Mouse (Mus musculus): ENCODE measurements around the gene Slc13a2. TPM values are rescaled to one million over a fixed set of nuclear protein-coding genes. Genes with fewer than 3 reads are reported as not detected.

Slc13a2 gene
- polyA plus RNA-seq, 1 experiment from 2014 or later, result not detected

GRCm38 (mm10) chr11:78358330-78359007, 63.5 kb downstream of the Slc13a2 start:
- H3K27me3 ChIP-seq (replicated peaks; ENCODE audit: control insufficient read depth, insufficient read depth, low read length), result no peaks in the 10 kb centered on the region
- H3K27ac ChIP-seq (ENCODE audit: low read depth, low read length), result no peak overlapping the region
- ATAC-seq (no peak), DNase-seq (ENCODE audit: low spot score) (no peak)
- H3K4me2 ChIP-seq (ENCODE audit: low read length), result no peak overlapping the region
- H3K4me3 ChIP-seq (ENCODE audit: low read depth, low read length), result no peak overlapping the region
- WGBS, result 14% methylated on average over 22 of the region's 22 CpGs
- no peaks in the 10 kb centered on the region for H3K9me3 ChIP-seq (replicated peaks; ENCODE audit: control insufficient read depth, low read length)
- no peak overlapping the region for H3K9ac ChIP-seq (ENCODE audit: low read length)
- no peaks in the 10 kb centered on the region for H3K4me1 ChIP-seq (ENCODE audit: control insufficient read depth, insufficient read depth, low read length)
- H3K36me3 ChIP-seq (ENCODE audit: control insufficient read depth, insufficient read depth, low read length), result no peaks in the 10 kb centered on the region

DNA sequence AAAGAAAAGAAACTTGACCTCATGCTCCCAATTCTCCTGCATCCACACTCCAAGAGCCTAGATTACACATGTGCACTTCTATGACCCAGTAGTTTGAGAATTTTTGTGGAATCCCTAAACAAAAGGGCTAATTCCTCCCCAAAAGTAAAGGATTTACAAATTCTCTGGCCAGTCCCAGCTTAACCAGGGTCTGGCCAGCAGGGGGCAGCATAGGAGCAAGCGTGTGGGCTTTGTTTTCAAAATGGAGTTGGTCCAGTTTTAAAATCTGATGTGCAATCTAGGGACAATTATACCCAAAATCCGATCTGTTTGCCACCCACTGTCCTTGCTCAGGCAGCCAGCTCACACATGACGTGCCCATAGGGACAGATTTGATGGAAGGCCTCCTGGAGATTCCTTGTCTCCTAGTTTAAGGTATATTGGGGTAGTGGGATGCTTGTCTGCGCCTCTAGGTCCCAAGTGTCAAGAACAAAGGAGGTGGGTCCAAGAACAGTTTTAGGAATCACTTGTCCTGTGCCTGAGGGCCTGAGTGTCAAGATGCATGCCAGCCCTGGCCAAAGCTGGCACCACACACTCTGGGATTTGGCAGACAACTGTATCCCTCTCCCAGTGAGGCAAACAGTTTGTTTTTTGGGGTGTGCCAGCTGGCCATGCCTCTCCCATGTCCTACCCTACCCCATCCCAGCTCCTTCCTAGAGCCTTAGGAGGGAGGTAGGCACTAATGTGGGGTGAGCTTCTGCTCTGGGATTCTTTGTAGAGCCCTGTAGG, 66.4 kb downstream of the Slc13a2 start:
- Histone ChIP-seq H3K4me1 (ENCODE audit: control insufficient read depth, insufficient read depth, low read length) (no peaks in the 10 kb centered on the region), H3K4me2 (ENCODE audit: low read length) (no peak overlapping the region), H3K9me3 (replicated peaks; ENCODE audit: control insufficient read depth, low read length) (no peaks in the 10 kb centered on the region), H3K27ac (ENCODE audit: low read depth, low read length) (no peak overlapping the region), H3K36me3 (ENCODE audit: control insufficient read depth, insufficient read depth, low read length) (no peaks in the 10 kb centered on the region), H3K9ac (ENCODE audit: low read length) (no peak overlapping the region), H3K27me3 (replicated peaks; ENCODE audit: control insufficient read depth, insufficient read depth, low read length) (no peaks in the 10 kb centered on the region), H3K4me3 (ENCODE audit: low read depth, low read length) (no peak overlapping the region)
- ATAC-seq (no peak), DNase-seq (ENCODE audit: low spot score) (peak; percentile 79)
- 30% methylated on average over 4 of the region's 4 CpGs for WGBS

DNA sequence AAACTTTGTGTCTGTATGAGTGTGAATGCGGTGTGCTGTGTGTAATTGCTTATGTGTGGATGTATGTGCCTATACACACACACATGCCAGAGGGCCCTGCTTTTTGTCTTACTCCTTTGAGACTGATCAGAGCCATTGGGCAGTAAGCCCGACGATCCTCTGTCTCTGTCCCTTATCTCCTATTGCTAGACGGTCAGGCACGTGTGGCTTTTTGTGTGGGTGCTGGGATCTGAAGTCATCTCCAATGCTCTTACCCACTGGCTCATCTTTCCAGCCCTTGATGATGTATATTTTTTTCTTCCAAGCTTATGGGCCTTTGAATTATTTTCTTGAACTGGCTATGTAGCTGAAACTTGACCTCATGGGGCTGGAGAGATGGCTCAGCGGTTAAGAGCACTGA, 67.1 kb downstream of the Slc13a2 start:
- no peak for ATAC-seq

GRCm38 (mm10) chr11:78353081-78353480, 68.9 kb downstream of the Slc13a2 start:
- no peaks in the 10 kb centered on the region for H3K9me3 ChIP-seq (replicated peaks; ENCODE audit: control insufficient read depth, low read length)
- no peak overlapping the region for H3K4me2 ChIP-seq (ENCODE audit: low read length)
- DNase-seq (ENCODE audit: low spot score) (no peak), ATAC-seq (no peak)
- WGBS, result 95% methylated on average over 1 of the region's 1 CpGs
- H3K36me3 ChIP-seq (ENCODE audit: control insufficient read depth, insufficient read depth, low read length), result peaks cover 10% of the 10 kb centered on the region
- no peak overlapping the region for H3K27ac ChIP-seq (ENCODE audit: low read depth, low read length)
- no peaks in the 10 kb centered on the region for H3K27me3 ChIP-seq (replicated peaks; ENCODE audit: control insufficient read depth, insufficient read depth, low read length)
- H3K9ac ChIP-seq (ENCODE audit: low read length), result no peak overlapping the region
- no peaks in the 10 kb centered on the region for H3K4me1 ChIP-seq (ENCODE audit: control insufficient read depth, insufficient read depth, low read length)
- no peak overlapping the region for H3K4me3 ChIP-seq (ENCODE audit: low read depth, low read length)

More for the DNA sequence above, 67.1 kb downstream of the Slc13a2 start:
- no peaks in the 10 kb centered on the region for H3K27me3 ChIP-seq (replicated peaks; ENCODE audit: control insufficient read depth, insufficient read depth, low read length)
- no peaks in the 10 kb centered on the region for H3K4me1 ChIP-seq (ENCODE audit: control insufficient read depth, insufficient read depth, low read length)
- H3K4me3 ChIP-seq (ENCODE audit: low read depth, low read length), result no peak overlapping the region
- no peak overlapping the region for H3K9ac ChIP-seq (ENCODE audit: low read length)
- H3K9me3 ChIP-seq (replicated peaks; ENCODE audit: control insufficient read depth, low read length), result no peaks in the 10 kb centered on the region
- 85% methylated on average over 6 of the region's 6 CpGs for WGBS
- no peak for DNase-seq (ENCODE audit: low spot score)
- H3K27ac ChIP-seq (ENCODE audit: low read depth, low read length), result no peak overlapping the region
- H3K4me2 ChIP-seq (ENCODE audit: low read length), result no peak overlapping the region
- no peaks in the 10 kb centered on the region for H3K36me3 ChIP-seq (ENCODE audit: control insufficient read depth, insufficient read depth, low read length)

DNA sequence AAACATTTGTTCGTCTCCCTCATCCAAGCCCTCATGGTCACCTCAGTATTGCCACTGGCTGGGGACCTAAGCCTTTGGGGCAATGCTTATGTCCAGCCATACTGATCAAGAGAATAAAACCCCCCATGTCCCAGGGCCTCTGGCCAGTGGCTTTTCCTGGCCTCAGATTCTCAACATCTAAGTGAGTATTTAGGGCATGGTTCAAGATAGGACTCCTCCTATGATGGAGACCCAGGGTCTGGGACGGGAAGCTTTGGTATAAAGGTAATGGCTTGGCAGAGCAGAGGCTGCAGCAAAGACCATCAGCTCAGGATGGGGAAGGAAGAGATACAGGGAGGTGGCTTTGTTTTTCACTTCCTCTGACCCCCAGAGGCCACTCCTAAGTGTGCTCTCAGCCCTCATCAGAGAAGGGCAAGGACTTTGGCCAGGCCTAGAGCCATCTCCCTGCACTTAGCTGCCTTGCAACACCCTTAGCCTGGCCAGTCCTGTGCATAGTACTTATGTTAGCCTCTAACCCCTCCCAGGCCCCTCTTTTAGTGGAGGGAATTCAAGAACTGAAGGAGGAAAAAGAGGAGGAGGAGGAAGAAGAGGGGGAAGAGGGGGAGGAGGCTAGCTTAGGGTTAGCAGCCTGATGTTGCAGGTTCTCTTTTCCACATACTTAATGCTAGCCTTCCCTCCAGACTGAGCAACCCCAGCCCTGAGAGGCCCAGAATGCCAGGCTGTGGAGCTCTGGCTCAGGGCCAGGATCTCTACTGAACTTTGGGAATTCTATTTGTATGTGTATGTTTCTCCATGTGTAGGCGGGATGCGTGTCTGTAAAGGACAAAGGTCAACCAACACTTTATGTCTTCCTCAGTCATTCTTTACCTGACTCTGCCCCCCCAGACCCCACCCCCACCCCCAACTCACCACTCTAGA, 72.3 kb downstream of the Slc13a2 start:
- no peaks in the 10 kb centered on the region for H3K9me3 ChIP-seq (replicated peaks; ENCODE audit: control insufficient read depth, low read length)
- no peak overlapping the region for H3K4me3 ChIP-seq (ENCODE audit: low read depth, low read length)
- H3K4me2 ChIP-seq (ENCODE audit: low read length), result no peak overlapping the region
- no peaks in the 10 kb centered on the region for H3K27me3 ChIP-seq (replicated peaks; ENCODE audit: control insufficient read depth, insufficient read depth, low read length)
- no peak overlapping the region for H3K27ac ChIP-seq (ENCODE audit: low read depth, low read length)
- 85% methylated on average over 4 of the region's 4 CpGs for WGBS
- H3K4me1 ChIP-seq (ENCODE audit: control insufficient read depth, insufficient read depth, low read length), result 0 out of 2 replicates have a peak, but pooled peaks cover 2% of the 10 kb centered on the region
- peaks cover 11% of the 10 kb centered on the region for H3K36me3 ChIP-seq (ENCODE audit: control insufficient read depth, insufficient read depth, low read length)
- ATAC-seq (no peak), DNase-seq (ENCODE audit: low spot score) (no peak)
- H3K9ac ChIP-seq (ENCODE audit: low read length), result no peak overlapping the region

DNA sequence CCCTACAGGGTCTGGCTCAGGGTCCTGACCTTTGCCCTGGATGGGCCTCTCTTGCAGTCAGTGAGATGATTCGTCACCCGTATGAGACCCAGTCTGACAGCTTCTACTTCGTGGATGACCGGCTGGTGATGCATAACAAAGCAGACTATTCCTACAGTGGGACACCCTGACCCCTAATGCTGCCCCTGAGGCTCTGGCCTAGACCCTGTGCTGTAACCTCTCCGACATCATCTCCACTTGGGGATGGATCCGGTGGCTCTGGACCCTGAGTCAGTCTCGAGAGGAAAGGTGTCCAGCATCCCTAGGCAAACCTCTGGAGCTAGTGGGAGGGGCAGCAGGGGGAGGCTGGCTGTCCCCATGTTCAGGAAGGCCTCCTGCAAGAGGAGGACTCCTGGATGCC, 73.5 kb downstream of the Slc13a2 start:
- no peak overlapping the region for H3K9ac ChIP-seq (ENCODE audit: low read length)
- no peak overlapping the region for H3K27ac ChIP-seq (ENCODE audit: low read depth, low read length)
- peaks cover 11% of the 10 kb centered on the region for H3K36me3 ChIP-seq (ENCODE audit: control insufficient read depth, insufficient read depth, low read length)
- no peaks in the 10 kb centered on the region for H3K27me3 ChIP-seq (replicated peaks; ENCODE audit: control insufficient read depth, insufficient read depth, low read length)
- DNase-seq (ENCODE audit: low spot score), result no peak
- no peak overlapping the region for H3K4me2 ChIP-seq (ENCODE audit: low read length)
- WGBS, result 87% methylated on average over 7 of the region's 7 CpGs
- ATAC-seq, result no peak
- H3K4me3 ChIP-seq (ENCODE audit: low read depth, low read length), result no peak overlapping the region
- H3K4me1 ChIP-seq (ENCODE audit: control insufficient read depth, insufficient read depth, low read length), result peaks cover 5% of the 10 kb centered on the region; the same call in 1 of the 2 replicates
- H3K9me3 ChIP-seq (replicated peaks; ENCODE audit: control insufficient read depth, low read length), result no peaks in the 10 kb centered on the region

DNA sequence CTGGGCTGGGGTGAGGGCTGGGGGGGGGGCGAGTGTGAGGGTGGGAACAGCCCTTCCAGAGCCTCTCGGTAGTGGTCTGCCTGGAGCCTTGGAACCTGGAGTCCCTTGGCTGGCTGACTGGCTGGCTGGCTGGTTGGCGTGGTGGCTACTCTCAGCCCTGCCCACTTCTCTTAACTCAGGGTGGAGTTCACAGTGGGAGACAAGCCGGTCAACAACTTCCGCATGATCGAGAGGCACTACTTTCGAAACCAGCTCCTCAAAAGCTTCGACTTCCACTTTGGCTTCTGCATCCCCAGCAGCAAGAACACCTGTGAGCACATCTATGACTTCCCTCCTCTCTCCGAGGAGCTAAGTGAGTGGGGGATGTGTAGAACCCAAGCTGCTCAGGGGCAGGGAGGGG, 74.1 kb downstream of the Slc13a2 start:
- WGBS, result 83% methylated on average over 8 of the region's 9 CpGs
- H3K27ac ChIP-seq (ENCODE audit: low read depth, low read length), result no peak overlapping the region
- H3K4me1 ChIP-seq (ENCODE audit: control insufficient read depth, insufficient read depth, low read length), result peaks cover 5% of the 10 kb centered on the region; the same call in 1 of the 2 replicates
- no peak overlapping the region for H3K4me3 ChIP-seq (ENCODE audit: low read depth, low read length)
- DNase-seq (ENCODE audit: low spot score), result no peak
- H3K9me3 ChIP-seq (replicated peaks; ENCODE audit: control insufficient read depth, low read length), result no peaks in the 10 kb centered on the region
- H3K9ac ChIP-seq (ENCODE audit: low read length), result no peak overlapping the region
- no peaks in the 10 kb centered on the region for H3K27me3 ChIP-seq (replicated peaks; ENCODE audit: control insufficient read depth, insufficient read depth, low read length)
- ATAC-seq, result no peak
- no peak overlapping the region for H3K4me2 ChIP-seq (ENCODE audit: low read length)
- peaks cover 11% of the 10 kb centered on the region for H3K36me3 ChIP-seq (ENCODE audit: control insufficient read depth, insufficient read depth, low read length)
